Mouse (Mus musculus): ENCODE data around the gene Cnp.

- TF ChIP-seq POLR2A (IDR thresholded peaks at IDR 0.05; ENCODE audit: control insufficient read depth, extremely low read depth, insufficient read depth, low read length, poor library complexity) (no peak), CTCF (IDR thresholded peaks at IDR 0.05; ENCODE audit: borderline replicate concordance, control insufficient read depth, extremely low read depth, insufficient read depth, low read length, poor library complexity) (no peak)
Observed at GRCm38 (mm10) chr11:100540966-100541365, 33.7 kb upstream of the Cnp start.
